10 mouse cellular contexts compared by ENCODE assay signal in the genomic region with DNA sequence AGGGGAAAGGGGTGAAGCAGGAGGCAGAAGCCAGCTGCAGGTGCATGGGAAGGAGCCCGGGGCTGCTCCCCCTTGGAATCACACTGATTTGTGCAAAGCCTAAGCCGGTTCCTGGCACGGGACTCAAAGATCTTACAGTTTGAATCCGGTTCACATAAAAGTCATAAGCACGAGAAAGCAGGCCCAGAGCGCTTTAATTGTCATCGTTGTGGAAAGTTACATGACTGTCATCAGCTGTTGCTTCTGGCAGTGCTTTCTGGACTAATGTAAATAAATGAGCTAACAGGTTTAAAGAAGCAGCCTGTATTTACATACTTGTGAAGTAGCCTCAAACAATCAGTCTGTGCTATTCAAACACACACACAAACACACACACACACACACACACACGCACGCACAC. TPM values are rescaled to one million over a fixed set of nuclear protein-coding genes. Genes with fewer than 3 reads are reported as not detected.
DNase-seq lines count a peak whose midpoint lies in the region; ATAC-seq and TF ChIP-seq lines count a peak whose summit lies in the region.
"Had no signal": no experiment of that assay in that cellular context is flagged by ENCODE, and none has a peak within 500 bp of the region (broad histone marks: within the 10 kb centered on the region; RNA-seq: fewer than 3 reads in every experiment).

No protein-coding gene starts in this region.

- H3K27me3 ChIP-seq in liver, postnatal 0 days (ENCODE audit: insufficient read depth, low read length), result no peaks in the 10 kb centered on the region
- H3K27me3 ChIP-seq: hindbrain, embryonic 12.5 days; Patski had no signal

- no peak overlapping the region for H3K9ac ChIP-seq in liver, postnatal 0 days (replicated peaks)
- H3K9ac ChIP-seq: hindbrain, embryonic 12.5 days had no signal

- H3K4me1 ChIP-seq in liver, postnatal 0 days (ENCODE audit: insufficient read depth), result peaks cover 21% of the 10 kb centered on the region
- H3K4me1 ChIP-seq: hindbrain, embryonic 12.5 days had no signal

- peak overlapping the region; percentile 84; the same call in 1 of the 2 replicates for H3K27ac ChIP-seq in liver, postnatal 0 days (ENCODE audit: low read depth)
- H3K27ac ChIP-seq: hindbrain, embryonic 12.5 days had no signal

- peak; percentile 80 for ATAC-seq in liver, postnatal 0 days
- ATAC-seq: Patski had no signal

- H3K4me2 ChIP-seq in liver, postnatal 0 days (ENCODE audit: low read depth, low read length), result no peak overlapping the region
- H3K4me2 ChIP-seq: hindbrain, embryonic 12.5 days had no signal

- H3K4me3 ChIP-seq in liver, postnatal 0 days (ENCODE audit: low read depth, low read length), result no peak overlapping the region
- H3K4me3 ChIP-seq: hindbrain, embryonic 12.5 days had no signal

- WGBS in liver, postnatal 0 days (ENCODE audit: insufficient replicate concordance), result 60% methylated on average over 9 of the region's 9 CpGs

- TF ChIP-seq EP300 in liver, postnatal 0 days (IDR thresholded peaks at IDR 0.05; ENCODE audit: low read depth), result no peak

- no peaks in the 10 kb centered on the region for H3K36me3 ChIP-seq in liver, postnatal 0 days (replicated peaks; ENCODE audit: insufficient read depth, low read length)
- H3K36me3 ChIP-seq: hindbrain, embryonic 12.5 days had no signal

- TF ChIP-seq CTCF in liver, postnatal 0 days (IDR thresholded peaks at IDR 0.05; ENCODE audit: low read depth), result no peak

- H3K9me3 ChIP-seq in liver, postnatal 0 days (ENCODE audit: low read length), result no peaks in the 10 kb centered on the region
- H3K9me3 ChIP-seq: hindbrain, embryonic 12.5 days had no signal

- peak; percentile 25 for DNase-seq in urinary bladder, postnatal 25 days (ENCODE audit: low spot score)
- no peak for DNase-seq in urinary bladder, adult 2 months (ENCODE audit: low spot score)
- peak; percentile 21 for DNase-seq in induced T-regulatory cell, adult 2 months (ENCODE audit: low read depth)
- peak; percentile 27 for DNase-seq in liver, postnatal 0 days
- DNase-seq in yolk sac, embryonic 10.5 days (ENCODE audit: low spot score), result peak; percentile 35
- DNase-seq in natural killer cell, adult 2 months (ENCODE audit: low spot score in 2 of 2), result no peak
- DNase-seq in cerebellum, postnatal 14 days, result no peak
- DNase-seq in ovary, postnatal 14 days (ENCODE audit: low spot score), result no peak

RNA-seq across cellular contexts. Expression of a gene that starts 26.3 kb away (rescaled TPM):
- 0.66 and 0.94 TPM in 2 replicates for polyA plus RNA-seq in urinary bladder, adult 2 months (2012; rRNA removed)
- 2.0 and 2.4 TPM in 2 replicates for polyA plus RNA-seq in liver, postnatal 0 days (2015; fragmentation: Nextera tagmentation; extraction: Ambion mirVana)

RNA-seq across cellular contexts. Expression of a gene that starts 47.3 kb away (rescaled TPM):
- 8.4 and 10.3 TPM in 2 replicates for polyA plus RNA-seq in urinary bladder, adult 2 months (2012; rRNA removed)
- 2.6 and 2.7 TPM in 2 replicates for polyA plus RNA-seq in liver, postnatal 0 days (2015; fragmentation: Nextera tagmentation; extraction: Ambion mirVana)

Comparison
In these comparisons a context has a peak if more than half of its experiments do, and no peak if none do; other contexts are left out.
1. DNase-seq: peak in urinary bladder, postnatal 25 days (single experiment), induced T-regulatory cell, adult 2 months (single experiment), liver, postnatal 0 days (single experiment) and yolk sac, embryonic 10.5 days (single experiment); none in urinary bladder, adult 2 months (single experiment), natural killer cell, adult 2 months (0 of 2), cerebellum, postnatal 14 days (0 of 2) and ovary, postnatal 14 days (single experiment).